Mouse (Mus musculus) adrenal gland, adult 2 months (tissue): Measurements from ENCODE around the gene Pilra. TPM values are rescaled to one million over a fixed set of nuclear protein-coding genes. Genes with fewer than 3 reads are reported as not detected.

ENCODE experiments used
- DNase-seq: peaks from one replicate; pipeline ENCODE4 v3.0.0; 2021
- polyA plus RNA-seq: library from polyadenylated mRNA; depleted of rRNA; stranded (reverse); fragments of >200 nt; gene quantifications from 2 replicates; pipeline ENCODE4 v1.2.3, GENCODE M21; 2012
- total RNA-seq, 2 experiments: library from RNA; stranded (reverse); gene quantifications; 2 replicates each; pipeline ENCODE4 v1.2.3; 2021

The Pilra gene
- total and polyA plus RNA-seq, 3 experiments = 1.8 to 4.7 (median 2.5) TPM

GRCm38 (mm10) chr5:137823455-137824045 lies 12.5 kb downstream of the Pilra start:
- no peak for DNase-seq

- DNase-seq = no peak
Observed at GRCm38 (mm10) chr5:137822602-137823001, 13.5 kb downstream of the Pilra start.

GRCm38 (mm10) chr5:137822126-137822525 lies 14.0 kb downstream of the Pilra start:
- no peak for DNase-seq

GRCm38 (mm10) chr5:137817466-137818222 lies 18.4 kb downstream of the Pilra start:
- no peak for DNase-seq

- no peak for DNase-seq
Observed at GRCm38 (mm10) chr5:137808316-137808715, 27.8 kb downstream of the Pilra start.

- DNase-seq = no peak
Observed at GRCm38 (mm10) chr5:137806158-137806557, 29.9 kb downstream of the Pilra start.

- no peak for DNase-seq
Observed at GRCm38 (mm10) chr5:137800917-137801316, 35.2 kb downstream of the Pilra start.

GRCm38 (mm10) chr5:137796606-137797005 lies 39.5 kb downstream of the Pilra start:
- peak; percentile 58 for DNase-seq

GRCm38 (mm10) chr5:137791553-137791952 lies 44.5 kb downstream of the Pilra start:
- no peak for DNase-seq

GRCm38 (mm10) chr5:137788946-137789531 lies 47.0 kb downstream of the Pilra start:
- DNase-seq = no peak

- DNase-seq = peak; percentile 40
Observed at GRCm38 (mm10) chr5:137788171-137788570, 47.9 kb downstream of the Pilra start.

GRCm38 (mm10) chr5:137787151-137787928 lies 48.7 kb downstream of the Pilra start, which contains the start of the genes Mepce and Zcwpw1:
Gene Mepce (minus strand): TSS chr5:137787655.
Gene Zcwpw1 (plus strand): TSS chr5:137787798.
- DNase-seq = peak; percentile 96

GRCm38 (mm10) chr5:137786109-137786942 lies 49.8 kb downstream of the Pilra start:
- DNase-seq = peak; percentile 99

GRCm38 (mm10) chr5:137785164-137786031 lies 50.7 kb downstream of the Pilra start:
- DNase-seq = peak; percentile 81

- DNase-seq = peak; percentile 66
Observed at GRCm38 (mm10) chr5:137784546-137784945, 51.5 kb downstream of the Pilra start.

GRCm38 (mm10) chr5:137783901-137784540 lies 52.1 kb downstream of the Pilra start:
- DNase-seq = no peak

- DNase-seq = no peak
Observed at GRCm38 (mm10) chr5:137782776-137783522, 53.1 kb downstream of the Pilra start.

GRCm38 (mm10) chr5:137781661-137782060 lies 54.4 kb downstream of the Pilra start:
- no peak for DNase-seq
